In the genomic region with DNA sequence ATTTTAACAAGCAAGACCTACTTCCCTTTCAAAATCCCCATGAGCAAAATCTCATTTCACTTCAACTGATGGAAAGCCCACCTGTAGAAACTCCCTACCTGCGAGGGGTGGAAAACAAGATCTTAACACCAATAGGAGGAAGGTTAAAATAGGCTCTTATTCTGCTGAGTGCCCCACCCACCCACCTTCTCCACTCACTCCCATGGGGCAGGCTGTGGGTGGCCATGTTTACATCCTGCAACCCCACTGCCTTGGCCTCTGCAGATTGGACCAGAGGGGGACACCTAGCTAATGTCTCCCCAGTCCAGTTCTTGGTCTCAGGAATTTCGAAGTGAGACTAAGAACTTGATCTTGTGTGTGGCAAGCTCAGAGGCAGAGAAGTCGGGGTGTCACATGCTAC, we compare ENCODE assay signal across 12 mouse cellular contexts. TPM values are rescaled to one million over a fixed set of nuclear protein-coding genes. Genes with fewer than 3 reads are reported as not detected.
DNase-seq lines count a peak whose midpoint lies in the region; ATAC-seq lines count a peak whose summit lies in the region.
"Had no signal": no experiment of that assay in that cellular context is flagged by ENCODE, and none has a peak within 500 bp of the region (broad histone marks: within the 10 kb centered on the region; RNA-seq: fewer than 3 reads in every experiment).

No protein-coding gene starts in this region.

- WGBS in forebrain, embryonic 10.5 days, result 71% methylated on average over 3 of the region's 3 CpGs
- WGBS in forebrain, embryonic 11.5 days, result 82% methylated on average over 3 of the region's 3 CpGs
- 72% methylated on average over 3 of the region's 3 CpGs for WGBS in liver, embryonic 11.5 days
- 78% methylated on average over 3 of the region's 3 CpGs for WGBS in forebrain, embryonic 16.5 days
- WGBS in neural tube, embryonic 13.5 days, result 64% methylated on average over 3 of the region's 3 CpGs

- no peak overlapping the region for H3K4me2 ChIP-seq in forebrain, embryonic 11.5 days (ENCODE audit: low read depth, low read length, severe bottlenecking)
- H3K4me2 ChIP-seq in liver, embryonic 11.5 days, result peak overlapping the region; percentile 33; the same call in 1 of the 2 replicates
- peak overlapping the region; percentile 43 for H3K4me2 ChIP-seq in forebrain, embryonic 16.5 days (ENCODE audit: low read length)
- H3K4me2 ChIP-seq in neural tube, embryonic 13.5 days, result peak overlapping the region; percentile 51

- H3K9ac ChIP-seq in forebrain, embryonic 11.5 days (ENCODE audit: low read length), result no peak overlapping the region
- H3K9ac ChIP-seq in liver, embryonic 11.5 days (ENCODE audit: low read depth, low read length), result no peak overlapping the region
- H3K9ac ChIP-seq in forebrain, embryonic 16.5 days (replicated peaks; ENCODE audit: low read depth, low read length), result no peak overlapping the region
- no peak overlapping the region for H3K9ac ChIP-seq in neural tube, embryonic 13.5 days

- no peaks in the 10 kb centered on the region for H3K9me3 ChIP-seq in forebrain, embryonic 10.5 days
- no peaks in the 10 kb centered on the region for H3K9me3 ChIP-seq in forebrain, embryonic 11.5 days (ENCODE audit: control insufficient read depth, low read length)
- no peaks in the 10 kb centered on the region for H3K9me3 ChIP-seq in liver, embryonic 11.5 days (ENCODE audit: control insufficient read depth, low read length)
- no peaks in the 10 kb centered on the region for H3K9me3 ChIP-seq in forebrain, embryonic 16.5 days (ENCODE audit: control insufficient read depth, low read length)
- H3K9me3 ChIP-seq in neural tube, embryonic 13.5 days, result no peaks in the 10 kb centered on the region

- 0 out of 2 replicates have a peak overlapping the region, but pooled peaks have one; percentile 41 for H3K27ac ChIP-seq in forebrain, embryonic 10.5 days
- H3K27ac ChIP-seq in forebrain, embryonic 11.5 days (ENCODE audit: low read depth, low read length), result no peak overlapping the region
- H3K27ac ChIP-seq in liver, embryonic 11.5 days (ENCODE audit: low read depth, low read length), result no peak overlapping the region
- H3K27ac ChIP-seq in forebrain, embryonic 16.5 days (ENCODE audit: low read length), result no peak overlapping the region
- no peak overlapping the region for H3K27ac ChIP-seq in neural tube, embryonic 13.5 days (replicated peaks)

- H3K27me3 ChIP-seq in forebrain, embryonic 10.5 days (ENCODE audit: poor library complexity, severe bottlenecking), result no peaks in the 10 kb centered on the region
- H3K27me3 ChIP-seq in forebrain, embryonic 11.5 days (ENCODE audit: control insufficient read depth, insufficient read depth, low read length), result no peaks in the 10 kb centered on the region
- H3K27me3 ChIP-seq in liver, embryonic 11.5 days (replicated peaks; ENCODE audit: control insufficient read depth, insufficient read depth, low read length), result no peaks in the 10 kb centered on the region
- H3K27me3 ChIP-seq in forebrain, embryonic 16.5 days (replicated peaks; ENCODE audit: control insufficient read depth, insufficient read depth, low read length), result no peaks in the 10 kb centered on the region
- H3K27me3 ChIP-seq in neural tube, embryonic 13.5 days, result no peaks in the 10 kb centered on the region

- ATAC-seq in forebrain, embryonic 11.5 days (replicated peaks; ENCODE audit: low FRiP score), result no peak
- ATAC-seq in liver, embryonic 11.5 days (replicated peaks; ENCODE audit: low FRiP score), result no peak
- ATAC-seq in forebrain, embryonic 16.5 days, result no peak
- peak; percentile 42; the same call in 1 of the 2 replicates for ATAC-seq in neural tube, embryonic 13.5 days (ENCODE audit: low read depth)
- ATAC-seq: inflammation-experienced regulatory T-cells, adult 6 months had no signal

- intact Hi-C loops in left cerebral cortex, postnatal 4 days (cut with DNase I), result no loop called here

- no peak overlapping the region for H3K4me3 ChIP-seq in forebrain, embryonic 10.5 days
- no peak overlapping the region for H3K4me3 ChIP-seq in forebrain, embryonic 11.5 days (ENCODE audit: low read depth, low read length)
- no peak overlapping the region for H3K4me3 ChIP-seq in liver, embryonic 11.5 days (ENCODE audit: low read depth, low read length)
- H3K4me3 ChIP-seq in forebrain, embryonic 16.5 days (replicated peaks; ENCODE audit: low read length), result no peak overlapping the region
- H3K4me3 ChIP-seq in neural tube, embryonic 13.5 days, result 0 out of 2 replicates have a peak overlapping the region, but pooled peaks have one; percentile 23
- H3K4me3 ChIP-seq: myocyte had no signal

- H3K4me1 ChIP-seq in forebrain, embryonic 10.5 days, result peaks cover 15% of the 10 kb centered on the region
- no peaks in the 10 kb centered on the region for H3K4me1 ChIP-seq in forebrain, embryonic 11.5 days (replicated peaks; ENCODE audit: control insufficient read depth, insufficient read depth, low read length)
- no peaks in the 10 kb centered on the region for H3K4me1 ChIP-seq in liver, embryonic 11.5 days (replicated peaks; ENCODE audit: control insufficient read depth, insufficient read depth, low read length)
- peaks cover 7% of the 10 kb centered on the region; the same call in 1 of the 2 replicates for H3K4me1 ChIP-seq in forebrain, embryonic 16.5 days (replicated peaks; ENCODE audit: control insufficient read depth, insufficient read depth, low read length)
- H3K4me1 ChIP-seq in neural tube, embryonic 13.5 days (replicated peaks), result peaks cover 19% of the 10 kb centered on the region

- DNase-seq in forebrain, embryonic 10.5 days (ENCODE audit: extremely low spot score, low spot score), result no peak
- DNase-seq in forebrain, embryonic 11.5 days (ENCODE audit: low spot score), result no peak
- DNase-seq in liver, embryonic 11.5 days (ENCODE audit: low spot score), result peak; percentile 15
- DNase-seq in liver, result no peak
- no peak for DNase-seq in left cerebral cortex, postnatal 4 days
- DNase-seq in left cerebral cortex, adult 8-10 months (ENCODE audit: low spot score in 2 of 2), result no peak
- DNase-seq: cerebellum, adult 18-20 months had no signal

- H3K36me3 ChIP-seq in forebrain, embryonic 10.5 days (replicated peaks), result no peaks in the 10 kb centered on the region
- no peaks in the 10 kb centered on the region for H3K36me3 ChIP-seq in forebrain, embryonic 11.5 days (ENCODE audit: control insufficient read depth, insufficient read depth, low read length)
- no peaks in the 10 kb centered on the region for H3K36me3 ChIP-seq in liver, embryonic 11.5 days (ENCODE audit: control insufficient read depth, insufficient read depth, low read length)
- no peaks in the 10 kb centered on the region for H3K36me3 ChIP-seq in forebrain, embryonic 16.5 days (ENCODE audit: control insufficient read depth, insufficient read depth)
- H3K36me3 ChIP-seq in neural tube, embryonic 13.5 days, result no peaks in the 10 kb centered on the region

RNA-seq across cellular contexts. Expression of a gene that starts 31.5 kb away (rescaled TPM):
- polyA plus RNA-seq in forebrain, embryonic 10.5 days (2016; fragmentation: Nextera tagmentation; extraction: Ambion mirVana), result 152 and 156 TPM in 2 replicates
- polyA plus RNA-seq in forebrain, embryonic 11.5 days (2014; fragmentation: Nextera tagmentation; extraction: Ambion mirVana), result 150 and 164 TPM in 2 replicates
- polyA plus RNA-seq in liver, embryonic 11.5 days (2014; fragmentation: Nextera tagmentation; extraction: Ambion mirVana), result 135 TPM in 2 replicates
- polyA plus RNA-seq in forebrain, embryonic 16.5 days (2015; fragmentation: Nextera tagmentation; extraction: Ambion mirVana), result 134 and 136 TPM in 2 replicates
- polyA plus RNA-seq in neural tube, embryonic 13.5 days (2015; fragmentation: Nextera tagmentation; extraction: Ambion mirVana), result 120 and 125 TPM in 2 replicates
- total RNA-seq in left cerebral cortex, postnatal 4 days (2021), result 10 to 100 TPM; 97.4 to 98.8 TPM
- total RNA-seq in left cerebral cortex, adult 8-10 months (2022), result 10 to 100 TPM; 92.2 to 97.7 (median 96.2) TPM

RNA-seq across cellular contexts. Expression of a gene that starts 32.0 kb away (rescaled TPM):
- 3.1 and 3.2 TPM in 2 replicates for polyA plus RNA-seq in forebrain, embryonic 10.5 days (2016; fragmentation: Nextera tagmentation; extraction: Ambion mirVana)
- polyA plus RNA-seq in forebrain, embryonic 11.5 days (2014; fragmentation: Nextera tagmentation; extraction: Ambion mirVana), result 4.2 and 4.8 TPM in 2 replicates
- polyA plus RNA-seq in liver, embryonic 11.5 days (2014; fragmentation: Nextera tagmentation; extraction: Ambion mirVana), result 2.6 and 3.5 TPM in 2 replicates
- polyA plus RNA-seq in forebrain, embryonic 16.5 days (2015; fragmentation: Nextera tagmentation; extraction: Ambion mirVana), result 2.2 and 3.8 TPM in 2 replicates
- polyA plus RNA-seq in neural tube, embryonic 13.5 days (2015; fragmentation: Nextera tagmentation; extraction: Ambion mirVana), result 2.6 and 4.0 TPM in 2 replicates
- total RNA-seq in left cerebral cortex, postnatal 4 days (2021), result 1 to 10 TPM; 1.4 to 1.7 TPM
- total RNA-seq in left cerebral cortex, adult 8-10 months (2022), result under 1 TPM in 3 of 4 experiments, not detected in 1; 0.46 to 0.94 (median 0.74) TPM
- total RNA-seq: adrenal gland, postnatal 14 days had no signal
- polyA plus RNA-seq: inflammation-experienced regulatory T-cells, adult 6 months had no signal
